Mouse (Mus musculus) adrenal gland (tissue): ENCODE measurements around the gene Vmn1r33.
"Not testable (repeated sequence)": the region's sequence is repeated elsewhere in the genome, so short reads cannot be mapped to it uniquely, and the experiment has no call there.

Experiments used
- intact Hi-C: fragments of 180-260 bp; cut with DNase I; formaldehyde crosslinking; loops from one replicate; pipeline ENCODE4 v1.15.1; 2025
- long read RNA-seq, 2 experiments: library from polyadenylated mRNA; unstranded; transcript quantifications; one replicate each; pipeline ENCODE4 v2.0.0; 2020; ENCODE audit warnings: borderline replicate concordance in 1 of 2; ENCODE audit not compliant: insufficient replicate concordance in 1 of 2

Gene Vmn1r33
- long read RNA-seq, experiment 1: 0 reads
- long read RNA-seq, experiment 2: 0 reads

GRCm38 (mm10) chr6:66618182-66618581 lies at the start of gene Vmn1r33:
Gene Vmn1r33 (minus strand): TSS chr6:66618282.
- intact Hi-C loops: not testable (repeated sequence)

GRCm38 (mm10) chr6:66643779-66644178 lies 25.7 kb upstream of the Vmn1r33 start, which contains the start of gene Vmn1r34:
Gene Vmn1r34 (minus strand): TSS chr6:66643879.
- intact Hi-C loops: no loop called here

GRCm38 (mm10) chr6:66595804-66596203 lies 22.3 kb downstream of the Vmn1r33 start:
- intact Hi-C loops: no loop called here
